Mouse (Mus musculus) hindbrain, postnatal 0 days (tissue): ENCODE data around the gene Ttn. TPM values are rescaled to one million over a fixed set of nuclear protein-coding genes. Genes with fewer than 3 reads are reported as not detected.

Experiments used
- ATAC-seq: fragments of 200-750 bp; cut with Nextera tagmentation; 2 replicates; pipeline ENCODE4 v1.8.0; 2017; ENCODE audit warnings: mild to moderate bottlenecking, moderate TSS enrichment, moderate library complexity
- DNase-seq: peaks from one replicate; pipeline ENCODE4 v3.0.0-alpha.2; 2015; ENCODE audit warnings: low spot score
- H3K27ac ChIP-seq: fragments of 300-500 bp; sonication (generic); 2 replicates; pipeline ENCODE4 v1.5.1; 2014; ENCODE audit warnings: mild to moderate bottlenecking
- H3K27me3 ChIP-seq: fragments of 300-500 bp; sonication (generic); 2 replicates; pipeline ENCODE4 v1.6.1; 2014; ENCODE audit warnings: low read length, mixed read lengths; ENCODE audit not compliant: insufficient read depth
- H3K36me3 ChIP-seq: fragments of 300-500 bp; sonication (generic); 2 replicates; pipeline ENCODE4 v1.6.1; 2014; ENCODE audit warnings: low read length, mixed read lengths; ENCODE audit not compliant: insufficient read depth
- H3K4me1 ChIP-seq: fragments of 300-500 bp; sonication (generic); 2 replicates; pipeline ENCODE4 v1.6.1; 2014; ENCODE audit warnings: antibody characterized with exemption, low read length, mixed read lengths; ENCODE audit not compliant: insufficient read depth
- H3K4me2 ChIP-seq: fragments of 300-500 bp; sonication (generic); 2 replicates; pipeline ENCODE4 v1.6.1; 2014; ENCODE audit warnings: low read depth, mild to moderate bottlenecking, low read length, moderate library complexity, mixed read lengths
- H3K4me3 ChIP-seq: fragments of 300-500 bp; sonication (generic); 2 replicates; pipeline ENCODE4 v1.5.1; 2014; ENCODE audit warnings: low read length
- H3K9ac ChIP-seq: fragments of 300-500 bp; sonication (generic); replicated peaks from 2 replicates; pipeline ENCODE4 v1.6.1; 2014; ENCODE audit warnings: mild to moderate bottlenecking, low read length, moderate library complexity, mixed read lengths
- H3K9me3 ChIP-seq: fragments of 300-500 bp; sonication (generic); 2 replicates; pipeline ENCODE4 v1.6.1; 2016; ENCODE audit warnings: low read length, mixed read lengths
- CTCF ChIP-seq: IDR thresholded peaks from 2 replicates; pipeline ENCODE4 v1.5.1; 2016; ENCODE audit warnings: antibody characterized with exemption, control low read depth, low read depth
- WGBS: fragments of 180-500 bp; shearing (Covaris S2); extraction: QIAGEN DNeasy Blood & Tissue Kit; methylation state at CpG from one replicate; pipeline ENCODE4 v1.1.7; 2014; 5-methylcytosine and 5-hydroxymethylcytosine counted together
- polyA plus RNA-seq: library from polyadenylated mRNA; unstranded; fragments of >200 nt; fragmentation: Nextera tagmentation; extraction: Ambion mirVana; gene quantifications from 2 replicates; pipeline ENCODE4 v1.2.1, GENCODE M21; 2015
- total RNA-seq: library from RNA; depleted of rRNA; stranded (reverse); fragments of >200 nt; gene quantifications from 2 replicates; pipeline ENCODE4 v1.2.3, GENCODE M21; 2014; rRNA removed

Ttn gene
- total and polyA plus RNA-seq, 2 experiments from 2014 or later: 0.58 to 0.73 TPM

- Histone ChIP-seq H3K4me1 (no peaks in the 10 kb centered on the region), H3K4me3 (no peak overlapping the region), H3K9ac (no peak overlapping the region), H3K36me3 (no peaks in the 10 kb centered on the region), H3K27ac (no peak overlapping the region), H3K9me3 (no peaks in the 10 kb centered on the region), H3K4me2 (no peak overlapping the region), H3K27me3 (no peaks in the 10 kb centered on the region)
- ATAC-seq (no peak), DNase-seq (no peak)
- TF ChIP-seq CTCF: no peak
- whole genome bisulfite sequencing: 98% methylated on average over 7 of the region's 7 CpGs
Observed at GRCm38 (mm10) chr2:76665531-76665930, 316.8 kb downstream of the Ttn start.

GRCm38 (mm10) chr2:76659419-76659818 lies 322.9 kb downstream of the Ttn start:
- Histone ChIP-seq H3K9ac (no peak overlapping the region), H3K27me3 (no peaks in the 10 kb centered on the region), H3K27ac (no peak overlapping the region), H3K9me3 (no peaks in the 10 kb centered on the region), H3K36me3 (no peaks in the 10 kb centered on the region), H3K4me3 (no peak overlapping the region), H3K4me2 (no peak overlapping the region), H3K4me1 (no peaks in the 10 kb centered on the region)
- peak; percentile 38 for DNase-seq
- TF ChIP-seq CTCF: no peak
- WGBS: 57% methylated on average over 6 of the region's 8 CpGs
- ATAC-seq: no peak

- H3K27ac ChIP-seq: no peak overlapping the region
- H3K9me3 ChIP-seq: no peaks in the 10 kb centered on the region
- H3K4me3 ChIP-seq: no peak overlapping the region
- no peaks in the 10 kb centered on the region for H3K36me3 ChIP-seq
- ATAC-seq (no peak), DNase-seq (no peak)
- H3K9ac ChIP-seq: no peak overlapping the region
- no peak overlapping the region for H3K4me2 ChIP-seq
- H3K27me3 ChIP-seq: no peaks in the 10 kb centered on the region
- no peaks in the 10 kb centered on the region for H3K4me1 ChIP-seq
- TF ChIP-seq CTCF: no peak
- 76% methylated on average over 13 of the region's 13 CpGs for WGBS
Observed at GRCm38 (mm10) chr2:76658551-76658950, 323.8 kb downstream of the Ttn start.

GRCm38 (mm10) chr2:76655982-76656381 lies 326.4 kb downstream of the Ttn start:
- no peak overlapping the region for H3K9ac ChIP-seq
- WGBS: 6% methylated on average over 1 of the region's 1 CpGs
- DNase-seq (no peak), ATAC-seq (0 out of 2 replicates have a peak, but pooled peaks have one; percentile 34)
- H3K9me3 ChIP-seq: no peaks in the 10 kb centered on the region
- no peak overlapping the region for H3K4me2 ChIP-seq
- H3K36me3 ChIP-seq: no peaks in the 10 kb centered on the region
- H3K4me1 ChIP-seq: no peaks in the 10 kb centered on the region
- H3K27me3 ChIP-seq: no peaks in the 10 kb centered on the region
- H3K27ac ChIP-seq: no peak overlapping the region
- TF ChIP-seq CTCF: peak; percentile 31; the same call in 1 of the 2 replicates
- H3K4me3 ChIP-seq: no peak overlapping the region

GRCm38 (mm10) chr2:76655444-76655843 lies 326.9 kb downstream of the Ttn start:
- Histone ChIP-seq H3K36me3 (no peaks in the 10 kb centered on the region), H3K4me1 (no peaks in the 10 kb centered on the region), H3K9me3 (no peaks in the 10 kb centered on the region), H3K27ac (no peak overlapping the region), H3K4me3 (no peak overlapping the region), H3K4me2 (no peak overlapping the region), H3K27me3 (no peaks in the 10 kb centered on the region), H3K9ac (no peak overlapping the region)
- ATAC-seq: peak; percentile 34; the same call in 1 of the 2 replicates
- DNase-seq: no peak
- TF ChIP-seq CTCF: no peak
- WGBS: 73% methylated on average over 3 of the region's 3 CpGs

- no peak for TF ChIP-seq CTCF
- Histone ChIP-seq H3K4me2 (no peak overlapping the region), H3K4me1 (no peaks in the 10 kb centered on the region), H3K4me3 (no peak overlapping the region), H3K9me3 (no peaks in the 10 kb centered on the region), H3K27me3 (no peaks in the 10 kb centered on the region), H3K9ac (no peak overlapping the region), H3K27ac (no peak overlapping the region), H3K36me3 (no peaks in the 10 kb centered on the region)
- ATAC-seq: no peak
- no peak for DNase-seq
- 74% methylated on average over 5 of the region's 5 CpGs for WGBS
Observed at GRCm38 (mm10) chr2:76654646-76655045, 327.7 kb downstream of the Ttn start.

Other genes starting within 250 kb of the Ttn start
- gene Ccdc141, start 188.1 kb upstream of the Ttn start, total RNA-seq: 11.7 and 20.0 TPM in 2 replicates
- gene Ccdc141, start 188.1 kb upstream of the Ttn start, polyA plus RNA-seq: 10.1 and 13.6 TPM in 2 replicates